In the genomic region with DNA sequence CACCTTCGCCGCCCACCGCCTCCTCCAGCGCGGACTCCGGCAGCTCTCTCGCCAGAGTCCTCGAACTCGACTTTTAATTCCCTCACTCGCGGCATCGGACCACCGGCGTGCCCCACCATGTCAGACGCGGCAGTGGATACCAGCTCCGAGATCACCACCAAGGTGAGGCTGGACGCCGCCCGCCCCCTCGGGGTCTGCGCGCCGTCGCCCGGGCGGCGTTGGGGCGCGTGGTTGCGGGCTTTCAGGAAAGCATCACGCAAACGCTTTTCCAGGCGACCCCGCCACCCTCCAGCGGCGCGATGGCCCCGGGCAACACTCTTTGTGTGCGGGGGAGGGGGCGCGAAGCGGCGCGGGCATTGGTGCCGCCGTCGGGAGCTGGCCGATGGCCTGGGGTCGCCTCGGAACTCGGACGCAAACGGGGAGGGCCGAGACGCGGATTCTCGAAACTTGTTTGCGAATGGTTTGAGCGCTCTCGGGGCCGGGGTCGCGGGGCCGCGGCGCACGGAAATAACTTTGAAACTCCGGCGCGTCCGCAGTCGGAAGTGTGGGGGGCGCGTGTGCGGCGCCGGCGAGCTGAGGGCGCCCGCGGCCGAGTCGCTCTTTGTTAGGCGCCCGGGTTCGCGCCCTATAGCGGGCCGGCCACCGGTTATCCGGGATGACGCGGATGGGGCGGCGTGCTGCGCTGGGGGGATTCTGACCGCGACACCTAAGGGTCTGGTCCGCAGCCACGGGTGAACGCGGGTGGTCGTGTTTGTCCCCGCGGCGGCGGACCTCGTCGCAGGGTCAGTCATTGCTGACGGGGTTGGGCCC, we compare ENCODE assay signal across 8 mouse cellular contexts. TPM values are rescaled to one million over a fixed set of nuclear protein-coding genes. Genes with fewer than 3 reads are reported as not detected.
DNase-seq lines count a peak whose midpoint lies in the region; ATAC-seq and TF ChIP-seq lines count a peak whose summit lies in the region.

No protein-coding gene starts in this region.

- no peak for TF ChIP-seq CTCF in kidney, postnatal 0 days (IDR thresholded peaks at IDR 0.05; ENCODE audit: low read depth)

- intact Hi-C loops in left cerebral cortex, postnatal 4 days (cut with DNase I): loop anchor here (5.0 kb wide), 1 partner anchor 40 kb away; no protein-coding TSS in a partner anchor

- H3K4me2 ChIP-seq in heart, embryonic 12.5 days: peak overlapping the region; percentile 95
- H3K4me2 ChIP-seq in kidney, postnatal 0 days (ENCODE audit: low read length): peak overlapping the region; percentile 65

- under 1% methylated on average over 108 of the region's 111 CpGs for whole genome bisulfite sequencing in heart, embryonic 12.5 days
- WGBS in kidney, postnatal 0 days: under 1% methylated on average over 104 of the region's 111 CpGs

- no peaks in the 10 kb centered on the region for H3K27me3 ChIP-seq in heart, embryonic 12.5 days (replicated peaks)
- H3K27me3 ChIP-seq in kidney, postnatal 0 days (ENCODE audit: insufficient read depth, low read length): no peaks in the 10 kb centered on the region

- no peak for ATAC-seq in heart, embryonic 12.5 days (ENCODE audit: insufficient number of reproducible peaks, low FRiP score)
- ATAC-seq in kidney, postnatal 0 days (replicated peaks; ENCODE audit: low FRiP score, low read depth): no peak
- ATAC-seq in frontal cortex, adult (ENCODE audit: low TSS enrichment): no peak

- DNase-seq in left cerebral cortex, postnatal 4 days: peak; percentile 43
- DNase-seq in left cerebral cortex, adult 8-10 months (ENCODE audit: low spot score in 2 of 2): no peak
- DNase-seq in cerebellum, postnatal 36 days: peak; percentile 46 to 55
- DNase-seq in kidney, postnatal 0 days (ENCODE audit: low spot score): peak; percentile 43
- peak; percentile 47 for DNase-seq in lung, postnatal 14 days
- DNase-seq in spleen, postnatal 36 days (ENCODE audit: low spot score in 2 of 2): peak; percentile 28 to 45

- H3K27ac ChIP-seq in heart, embryonic 12.5 days (ENCODE audit: poor library complexity, severe bottlenecking): peak overlapping the region; percentile 95
- peak overlapping the region; percentile 95 for H3K27ac ChIP-seq in kidney, postnatal 0 days

- peak overlapping the region; percentile 90 for H3K4me3 ChIP-seq in heart, embryonic 12.5 days
- H3K4me3 ChIP-seq in kidney, postnatal 0 days (replicated peaks; ENCODE audit: low read depth, low read length): peak overlapping the region; percentile 89

- peak overlapping the region; percentile 100 for H3K9ac ChIP-seq in heart, embryonic 12.5 days
- H3K9ac ChIP-seq in kidney, postnatal 0 days (ENCODE audit: low read depth, low read length): peak overlapping the region; percentile 99

- H3K9me3 ChIP-seq in heart, embryonic 12.5 days (replicated peaks): no peaks in the 10 kb centered on the region
- H3K9me3 ChIP-seq in kidney, postnatal 0 days (replicated peaks; ENCODE audit: low read length): no peaks in the 10 kb centered on the region

- peaks cover 23% of the 10 kb centered on the region for H3K36me3 ChIP-seq in heart, embryonic 12.5 days
- peaks cover 14% of the 10 kb centered on the region for H3K36me3 ChIP-seq in kidney, postnatal 0 days (ENCODE audit: insufficient read depth, low read length)

- peaks cover 46% of the 10 kb centered on the region for H3K4me1 ChIP-seq in heart, embryonic 12.5 days (replicated peaks)
- H3K4me1 ChIP-seq in kidney, postnatal 0 days (replicated peaks; ENCODE audit: insufficient read depth, low read length): peaks cover 18% of the 10 kb centered on the region

RNA-seq across cellular contexts. Expression of a gene that starts 0.5 kb away (rescaled TPM):
- 1,000 to 10,000 TPM; 1,018 to 1,064 TPM for total RNA-seq in left cerebral cortex, postnatal 4 days (2021)
- 100 to 1,000 TPM; 407 to 432 (median 416) TPM for total RNA-seq in left cerebral cortex, adult 8-10 months (2022)
- 1,057 and 1,113 TPM in 2 replicates for polyA plus RNA-seq in heart, embryonic 12.5 days (2016; fragmentation: Nextera tagmentation; extraction: Ambion mirVana)
- 2,429 and 2,697 TPM in 2 replicates for polyA plus RNA-seq in kidney, postnatal 0 days (2015; fragmentation: Nextera tagmentation; extraction: Ambion mirVana)

RNA-seq across cellular contexts. Expression of a gene that starts 55.4 kb away (rescaled TPM):
- 10 to 100 TPM; 74.4 to 74.5 TPM for total RNA-seq in left cerebral cortex, postnatal 4 days (2021)
- 10 to 100 TPM; 48.3 to 59.9 (median 53.5) TPM for total RNA-seq in left cerebral cortex, adult 8-10 months (2022)
- 83.5 and 89.5 TPM in 2 replicates for polyA plus RNA-seq in heart, embryonic 12.5 days (2016; fragmentation: Nextera tagmentation; extraction: Ambion mirVana)
- polyA plus RNA-seq in kidney, postnatal 0 days (2015; fragmentation: Nextera tagmentation; extraction: Ambion mirVana): 63.2 and 63.7 TPM in 2 replicates

RNA-seq across cellular contexts. Expression of a gene that starts 55.7 kb away (rescaled TPM):
- 10 to 100 TPM; 34.2 to 36.5 TPM for total RNA-seq in left cerebral cortex, postnatal 4 days (2021)
- total RNA-seq in left cerebral cortex, adult 8-10 months (2022): 10 to 100 TPM; 17.0 to 24.9 (median 22.3) TPM
- polyA plus RNA-seq in heart, embryonic 12.5 days (2016; fragmentation: Nextera tagmentation; extraction: Ambion mirVana): 28.6 and 32.6 TPM in 2 replicates
- polyA plus RNA-seq in kidney, postnatal 0 days (2015; fragmentation: Nextera tagmentation; extraction: Ambion mirVana): 27.9 and 28.6 TPM in 2 replicates

Comparison
In these comparisons a context has a peak if more than half of its experiments do, and no peak if none do; other contexts are left out.
1. DNase-seq: peak in left cerebral cortex, postnatal 4 days (single experiment), cerebellum, postnatal 36 days (2 of 2), kidney, postnatal 0 days (single experiment), lung, postnatal 14 days (single experiment) and spleen, postnatal 36 days (2 of 2); none in left cerebral cortex, adult 8-10 months (0 of 2).